Mouse (Mus musculus): ENCODE results near the gene Dpp7.

GRCm38 (mm10) chr2:25403994-25404393, 47.8 kb upstream of the Dpp7 start:
- no peak for TF ChIP-seq ELF1 (IDR thresholded peaks at IDR 0.05; ENCODE audit: low read depth, low read length)
- no peak for TF ChIP-seq CTCF (IDR thresholded peaks at IDR 0.05 in 2 of 3, conservative IDR thresholded peaks at IDR 0.05 in 1 of 3; ENCODE audit: control insufficient read depth in 1 of 3, insufficient read depth in 1 of 3, low read depth in 2 of 3, low read length in 3 of 3, poor library complexity in 1 of 3, severe bottlenecking in 1 of 3)
- TF ChIP-seq GATA1 (IDR thresholded peaks at IDR 0.05; ENCODE audit: low read depth, low read length), result no peak
- no peak for TF ChIP-seq RCOR1 (IDR thresholded peaks at IDR 0.05; ENCODE audit: low read depth, low read length)
- no peak for TF ChIP-seq EP300 (IDR thresholded peaks at IDR 0.05; ENCODE audit: low read depth in 1 of 2, low read length in 2 of 2)
- TF ChIP-seq NRF1 (IDR thresholded peaks at IDR 0.05; ENCODE audit: insufficient read depth, low read depth, low read length, poor library complexity, severe bottlenecking), result no peak
- no peak for TF ChIP-seq POLR2A (IDR thresholded peaks at IDR 0.05; ENCODE audit: control insufficient read depth in 1 of 2, insufficient read depth in 1 of 2, low read depth in 1 of 2, low read length in 2 of 2, poor library complexity in 1 of 2)
- no peak for TF ChIP-seq JUND (IDR thresholded peaks at IDR 0.05; ENCODE audit: low read depth, low read length)
- no peak for TF ChIP-seq TBP (IDR thresholded peaks at IDR 0.05; ENCODE audit: low read depth, low read length)
- no peak for TF ChIP-seq MYB (IDR thresholded peaks at IDR 0.05; ENCODE audit: low read depth, low read length)
- TF ChIP-seq MYC (IDR thresholded peaks at IDR 0.05; ENCODE audit: low read depth, low read length), result no peak
